Mouse (Mus musculus) heart, adult 2 months (tissue): ENCODE results near the gene Trim56.

Experiments
- CTCF ChIP-seq: fragments of 200-600 bp; IDR thresholded peaks from 2 replicates; pipeline ENCODE4 v1.8.1; 2022; ENCODE audit warnings: antibody characterized with exemption, mild to moderate bottlenecking, moderate library complexity
- POLR2A ChIP-seq: fragments of 200-500 bp; IDR thresholded peaks from 2 replicates; pipeline ENCODE4 v1.6.1; 2011; ENCODE audit warnings: mild to moderate bottlenecking, low read depth, low read length, control low read depth; ENCODE audit not compliant: insufficient read depth

DNA sequence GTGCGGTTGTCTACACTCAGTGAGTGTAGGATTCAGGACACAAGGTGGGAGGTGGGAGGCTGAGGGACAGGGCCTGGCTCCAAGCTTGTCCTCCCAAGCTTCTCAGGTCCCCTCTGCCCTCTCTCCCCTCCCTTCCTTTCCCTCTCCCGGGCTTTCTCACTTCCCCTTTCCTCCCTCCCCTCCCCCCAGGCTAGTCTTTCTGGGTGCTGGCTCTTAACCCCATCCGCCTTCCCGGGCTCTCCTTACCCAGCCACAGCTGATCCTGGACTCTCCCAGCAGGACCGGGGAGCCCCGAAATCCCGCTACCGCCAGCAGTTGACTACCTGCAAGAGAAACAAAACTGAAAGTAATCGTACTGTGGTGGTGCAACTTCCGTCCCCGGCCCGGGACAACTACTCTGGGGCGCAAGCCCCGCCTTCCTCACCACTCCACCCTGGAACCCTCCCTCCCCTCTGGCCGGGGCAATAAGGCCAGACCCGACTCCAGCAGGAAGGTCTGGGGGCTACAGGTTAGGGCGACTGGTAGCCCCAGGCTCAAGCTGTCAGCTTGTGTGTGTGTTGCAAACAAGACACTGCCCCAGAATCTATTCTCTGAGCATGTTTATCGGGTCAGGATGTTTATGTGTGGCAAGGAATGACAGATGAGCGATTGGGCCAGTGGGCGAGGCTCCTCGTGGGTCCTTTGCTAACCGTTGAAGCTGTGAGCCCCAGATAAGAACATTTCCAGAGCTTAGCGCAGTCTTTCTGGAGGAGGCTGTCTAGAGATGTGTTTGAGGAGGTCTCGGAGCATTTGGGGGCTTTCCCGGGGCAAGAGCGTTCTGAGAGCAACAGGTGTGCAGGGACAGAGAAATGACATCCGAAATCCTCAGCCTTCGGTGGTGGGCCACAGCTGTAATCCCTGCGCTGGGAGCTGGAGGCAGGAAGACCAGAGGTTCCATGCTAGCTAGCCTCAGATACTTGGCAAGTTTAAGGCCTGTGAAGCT lies at the start of gene Trim56:
- TF ChIP-seq CTCF (no peak), POLR2A (peak; percentile 75)
